Mouse (Mus musculus) olfactory bulb, adult 2 months (tissue): ENCODE data around the gene Fam117b. TPM values are rescaled to one million over a fixed set of nuclear protein-coding genes. Genes with fewer than 3 reads are reported as not detected.

ENCODE experiments used
- H3K27ac ChIP-seq: fragments of 200-500 bp; 2 replicates; pipeline ENCODE4 v1.5.1; 2012; ENCODE audit warnings: low read depth, low read length; ENCODE audit not compliant: insufficient read depth
- H3K4me1 ChIP-seq: fragments of 200-500 bp; 2 replicates; pipeline ENCODE4 v1.6.1; 2012; ENCODE audit warnings: low read length; ENCODE audit not compliant: control insufficient read depth, insufficient read depth
- H3K4me3 ChIP-seq: fragments of 200-500 bp; 2 replicates; pipeline ENCODE4 v1.5.1; 2012; ENCODE audit warnings: mild to moderate bottlenecking, low read depth, low read length, moderate library complexity; ENCODE audit not compliant: insufficient read depth
- CTCF ChIP-seq: fragments of 200-500 bp; IDR thresholded peaks from 2 replicates; pipeline ENCODE4 v1.5.1; 2012; ENCODE audit warnings: low read depth, mild to moderate bottlenecking, low read length, moderate library complexity; ENCODE audit not compliant: insufficient read depth
- POLR2A ChIP-seq: fragments of 200-500 bp; IDR thresholded peaks from 2 replicates; pipeline ENCODE4 v1.6.1; 2012; ENCODE audit warnings: mild to moderate bottlenecking, low read depth, low read length, moderate library complexity; ENCODE audit not compliant: insufficient read depth
- WGBS: fragments of 180-500 bp; shearing (Covaris S2); methylation state at CpG from one replicate; pipeline ENCODE4 v1.1.7; 2018; 5-methylcytosine and 5-hydroxymethylcytosine counted together
- polyA plus RNA-seq: library from polyadenylated mRNA; stranded (reverse); fragments of >200 nt; gene quantifications from 2 replicates; pipeline ENCODE4 v1.2.4, GENCODE M21; 2012; ENCODE audit warnings: low replicate concordance; ENCODE audit not compliant: missing spikeins, insufficient read depth, insufficient read length

Gene Fam117b
- polyA plus RNA-seq, 1 experiment: not detected

- WGBS: 75% methylated on average over 2 of the region's 2 CpGs
- TF ChIP-seq POLR2A: no peak
- TF ChIP-seq CTCF: no peak
- no peak overlapping the region for H3K4me3 ChIP-seq
- H3K27ac ChIP-seq: no peak overlapping the region
- no peaks in the 10 kb centered on the region for H3K4me1 ChIP-seq
Observed at GRCm38 (mm10) chr1:60000319-60000718, 87.5 kb downstream of the Fam117b start.

DNA sequence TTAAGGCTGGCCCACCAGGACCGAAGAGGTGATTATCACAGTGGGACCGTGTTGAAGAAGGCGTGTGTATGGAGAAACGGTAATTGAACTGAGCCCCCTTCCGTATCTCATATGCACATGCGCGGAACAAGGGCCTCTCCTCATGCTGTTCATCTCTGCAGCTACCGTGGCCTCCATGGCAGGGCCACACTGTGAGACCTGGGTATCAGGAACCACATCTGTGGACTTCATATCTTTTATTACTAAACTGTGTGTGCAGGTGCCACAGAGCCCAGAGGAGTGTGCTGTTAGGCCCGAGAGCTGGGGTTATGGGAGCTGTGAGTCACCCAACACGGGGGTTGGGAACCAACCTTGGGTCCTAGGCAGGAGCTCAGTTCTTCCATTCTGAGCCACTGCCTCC, 94.5 kb downstream of the Fam117b start:
- H3K4me1 ChIP-seq: no peaks in the 10 kb centered on the region
- 93% methylated on average over 10 of the region's 10 CpGs for WGBS
- H3K4me3 ChIP-seq: no peak overlapping the region
- TF ChIP-seq CTCF: no peak
- no peak for TF ChIP-seq POLR2A
- no peak overlapping the region for H3K27ac ChIP-seq

DNA sequence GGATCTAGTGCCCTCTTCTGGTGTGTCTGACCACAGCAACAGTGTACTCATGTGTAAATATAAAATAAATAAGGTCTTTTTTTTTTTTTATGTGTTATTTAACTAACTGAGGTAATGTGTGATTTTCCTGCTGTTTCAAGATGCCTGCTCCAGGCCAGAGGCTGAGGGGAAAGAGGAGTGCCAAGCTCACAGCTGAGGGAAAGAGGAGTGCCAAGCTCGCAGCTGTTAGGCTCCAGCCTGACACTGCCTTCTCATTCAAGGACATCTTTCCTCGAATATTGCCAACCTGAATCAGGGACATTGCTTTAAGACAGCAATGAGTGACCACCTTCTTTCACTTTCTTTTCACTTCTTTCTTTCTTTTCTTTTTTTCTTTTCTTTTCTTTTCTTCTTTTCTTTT, 95.9 kb downstream of the Fam117b start:
- WGBS: 52% methylated on average over 2 of the region's 2 CpGs
- H3K27ac ChIP-seq: no peak overlapping the region
- H3K4me3 ChIP-seq: no peak overlapping the region
- TF ChIP-seq POLR2A: no peak
- no peak for TF ChIP-seq CTCF
- H3K4me1 ChIP-seq: no peaks in the 10 kb centered on the region

DNA sequence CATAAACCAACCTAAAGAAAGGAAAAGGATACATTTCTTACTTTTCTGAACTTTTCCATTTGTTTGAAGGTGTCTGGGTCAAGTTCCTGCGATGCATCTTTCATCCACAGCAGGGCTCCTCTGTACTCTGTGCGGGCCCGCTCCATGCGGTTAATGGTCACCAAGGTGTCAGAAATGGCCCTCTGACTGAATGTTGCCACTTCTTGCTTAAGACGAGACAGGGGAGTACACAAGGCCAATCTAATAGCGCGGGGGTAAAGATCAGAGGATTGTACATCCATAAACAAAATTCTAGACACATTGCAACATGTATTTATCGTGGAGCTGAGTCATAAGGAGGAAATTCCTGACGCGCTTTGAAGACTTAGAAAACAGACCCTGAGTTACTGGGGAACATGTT, 101.0 kb downstream of the Fam117b start:
- Histone ChIP-seq H3K4me3 (no peak overlapping the region), H3K4me1 (no peaks in the 10 kb centered on the region), H3K27ac (no peak overlapping the region)
- WGBS: 93% methylated on average over 10 of the region's 10 CpGs
- no peak for TF ChIP-seq POLR2A
- TF ChIP-seq CTCF: no peak

DNA sequence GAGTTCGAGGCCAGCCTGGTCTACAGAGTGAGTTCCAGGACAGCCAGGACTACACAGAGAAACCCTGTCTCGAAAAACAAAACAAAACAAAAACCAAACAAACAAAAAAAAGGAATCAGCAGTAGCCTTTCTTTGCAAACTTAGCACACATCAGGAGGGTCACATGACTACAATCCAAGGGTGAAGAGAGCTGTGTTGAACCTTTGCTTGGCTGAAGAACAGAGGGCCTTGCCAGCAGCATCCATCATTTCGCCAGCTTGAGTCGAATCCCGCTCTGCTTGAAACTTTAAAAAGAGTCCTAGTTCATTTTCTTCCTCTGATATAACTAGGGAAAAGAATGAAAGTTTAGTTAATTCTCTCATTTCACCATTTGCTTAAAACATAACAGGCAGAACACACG, 102.7 kb downstream of the Fam117b start:
- 82% methylated on average over 6 of the region's 6 CpGs for WGBS
- TF ChIP-seq POLR2A: no peak
- no peak for TF ChIP-seq CTCF
- H3K4me3 ChIP-seq: no peak overlapping the region
- no peak overlapping the region for H3K27ac ChIP-seq
- H3K4me1 ChIP-seq: no peaks in the 10 kb centered on the region

DNA sequence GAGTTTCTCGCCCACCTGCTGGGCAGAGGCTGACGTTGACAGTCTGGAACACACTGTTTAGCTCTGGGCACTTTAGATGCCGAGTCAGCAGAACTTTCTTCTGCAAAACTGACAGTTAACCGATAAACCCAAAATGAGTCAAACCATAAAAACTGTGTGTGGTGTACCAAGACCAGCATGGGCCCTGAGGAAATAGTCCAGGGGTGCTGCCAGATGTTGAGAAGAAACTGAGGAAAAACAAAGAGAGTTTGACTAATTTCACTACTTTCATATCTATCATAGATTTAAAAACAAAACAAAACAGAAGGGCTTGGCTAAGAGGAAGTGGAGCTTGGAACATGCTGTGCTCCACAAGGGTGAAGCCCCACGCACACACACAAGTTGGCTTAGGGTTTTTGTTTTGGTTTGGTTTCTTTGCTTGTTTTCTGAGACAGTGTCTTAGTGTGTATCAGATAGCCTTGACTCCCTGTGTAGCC, 103.4 kb downstream of the Fam117b start:
- WGBS: 77% methylated on average over 5 of the region's 5 CpGs
- H3K4me3 ChIP-seq: no peak overlapping the region
- TF ChIP-seq CTCF (no peak), POLR2A (no peak)
- H3K4me1 ChIP-seq: no peaks in the 10 kb centered on the region
- no peak overlapping the region for H3K27ac ChIP-seq

GRCm38 (mm10) chr1:60017031-60017469, 104.2 kb downstream of the Fam117b start:
- Histone ChIP-seq H3K27ac (no peak overlapping the region), H3K4me1 (no peaks in the 10 kb centered on the region), H3K4me3 (no peak overlapping the region)
- WGBS: 96% methylated on average over 1 of the region's 1 CpGs
- no peak for TF ChIP-seq POLR2A
- TF ChIP-seq CTCF: no peak

Other genes with a start within 250 kb of the Fam117b start
- gene Sumo1, start 242.2 kb upstream of the Fam117b start, polyA plus RNA-seq: not detected in 2 replicates
- not detected in 2 replicates for gene Nop58, start 228.0 kb upstream of the Fam117b start, polyA plus RNA-seq
- 58.9 and 146 TPM in 2 replicates for gene Bmpr2, start 149.6 kb upstream of the Fam117b start, polyA plus RNA-seq
- not detected in 2 replicates for gene Ica1l, start 130.2 kb downstream of the Fam117b start, polyA plus RNA-seq
- gene Carf, start 185.2 kb downstream of the Fam117b start, polyA plus RNA-seq: not detected in 2 replicates
- gene Wdr12, start 185.6 kb downstream of the Fam117b start, polyA plus RNA-seq: not detected in 2 replicates